24 mouse cellular contexts compared by ENCODE assay signal in genomic region chr15:83479818-83480217, GRCm38 (mm10). TPM values are rescaled to one million over a fixed set of nuclear protein-coding genes. Genes with fewer than 3 reads are reported as not detected.
DNase-seq lines count a peak whose midpoint lies in the region; ATAC-seq and TF ChIP-seq lines count a peak whose summit lies in the region.
"Had no signal": no experiment of that assay in that cellular context is flagged by ENCODE, and none has a peak within 500 bp of the region (broad histone marks: within the 10 kb centered on the region; RNA-seq: fewer than 3 reads in every experiment).

No protein-coding gene starts in this region.

- WGBS in lung, postnatal 0 days = 85% methylated on average over 4 of the region's 4 CpGs

- H3K4me1 ChIP-seq in lung, postnatal 0 days (ENCODE audit: insufficient read depth, low read depth, low read length) = no peaks in the 10 kb centered on the region

- TF ChIP-seq CTCF in lung, postnatal 0 days (IDR thresholded peaks at IDR 0.05) = no peak

- H3K9ac ChIP-seq in lung, postnatal 0 days (replicated peaks; ENCODE audit: low read depth) = no peak overlapping the region

- no peaks in the 10 kb centered on the region for H3K27me3 ChIP-seq in lung, postnatal 0 days (replicated peaks; ENCODE audit: insufficient read depth, low read length)
- H3K27me3 ChIP-seq: CH12.LX, Patski had no signal

- no peaks in the 10 kb centered on the region for H3K9me3 ChIP-seq in lung, postnatal 0 days (ENCODE audit: low read length)
- H3K9me3 ChIP-seq: G1E had no signal

- peak; percentile 54 for DNase-seq in ES-CJ7 (ENCODE audit: low read depth, low spot score)
- peak; percentile 38 for DNase-seq in R1 (ENCODE audit: low read depth, low spot score)
- peak; percentile 68 for DNase-seq in ZHBTc4 (ENCODE audit: low read depth, low spot score)
- no peak for DNase-seq in cerebellum, adult 9-10 months
- no peak for DNase-seq in lung, postnatal 10 days
- DNase-seq in lung, postnatal 0 days (ENCODE audit: low spot score) = no peak
- DNase-seq: adrenal gland, adult 2 months; adrenal gland, adult 8-10 months; adrenal gland, postnatal 10 days; adrenal gland, postnatal 14 days; adrenal gland, postnatal 25 days; adrenal gland, postnatal 36 days; B cell, adult 2 months; cerebellum, adult 11 months; cerebellum, adult 11-12 months; cerebellum, adult 18-20 months; cerebellum, adult 2 months; cerebellum, adult 8-10 months; cerebellum, adult 9-11 months had no signal

- ATAC-seq in lung, postnatal 0 days = no peak
- ATAC-seq: activated CD4-positive, CD25-positive, alpha-beta regulatory T cell, adult 4 months; CD4-positive, CD25-positive, alpha-beta regulatory T cell, adult 4 months; Patski had no signal

- H3K27ac ChIP-seq in lung, postnatal 0 days (ENCODE audit: low read length) = no peak overlapping the region

- no peak overlapping the region for H3K4me2 ChIP-seq in lung, postnatal 0 days (replicated peaks; ENCODE audit: low read depth, low read length)

- H3K36me3 ChIP-seq in lung, postnatal 0 days (ENCODE audit: insufficient read depth, low read length) = no peaks in the 10 kb centered on the region

- no peak overlapping the region for H3K4me3 ChIP-seq in lung, postnatal 0 days (ENCODE audit: low read depth, low read length)

- no peak for TF ChIP-seq EP300 in lung, postnatal 0 days (IDR thresholded peaks at IDR 0.05)

RNA-seq across cellular contexts. Expression of gene Pacsin2, which starts 15.4 kb away (rescaled TPM):
- polyA plus RNA-seq in lung, postnatal 0 days (2015; fragmentation: Nextera tagmentation; extraction: Ambion mirVana) = 46.7 and 51.7 TPM in 2 replicates

RNA-seq across cellular contexts. Expression of gene Ttll1, which starts 30.9 kb away (rescaled TPM):
- 13.8 and 13.9 TPM in 2 replicates for polyA plus RNA-seq in lung, postnatal 0 days (2015; fragmentation: Nextera tagmentation; extraction: Ambion mirVana)

RNA-seq across cellular contexts. Expression of gene Bik, which starts 46.8 kb away (rescaled TPM):
- 33.8 and 34.6 TPM in 2 replicates for polyA plus RNA-seq in lung, postnatal 0 days (2015; fragmentation: Nextera tagmentation; extraction: Ambion mirVana)
- polyA plus RNA-seq: G1E had no signal

Comparison
In these comparisons a context has a peak if more than half of its experiments do, and no peak if none do; other contexts are left out.
1. DNase-seq: peak in ES-CJ7 (single experiment), R1 (single experiment) and ZHBTc4 (single experiment); none in cerebellum, adult 9-10 months (single experiment), lung, postnatal 10 days (single experiment) and lung, postnatal 0 days (single experiment).